19 mouse cellular contexts compared by ENCODE assay signal in the genomic region with DNA sequence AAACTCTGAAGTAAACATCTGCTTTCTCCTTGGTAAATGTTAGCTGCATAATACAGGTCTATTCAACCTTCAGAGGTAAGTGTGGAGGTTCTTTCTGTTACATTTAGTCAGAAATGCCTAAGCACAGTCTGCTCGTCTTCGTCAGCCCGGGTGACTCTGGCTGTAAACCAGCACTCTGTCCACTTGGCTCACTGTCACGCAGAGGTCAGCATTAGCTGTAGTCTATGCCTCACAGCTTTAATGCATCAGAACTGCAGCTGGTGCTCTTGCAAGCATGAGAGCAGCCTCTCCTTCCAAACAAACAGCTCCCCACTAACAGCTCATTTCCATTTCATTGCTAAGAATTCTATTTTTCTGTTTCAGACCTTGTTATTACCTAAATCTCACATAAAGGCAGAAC. TPM values are rescaled to one million over a fixed set of nuclear protein-coding genes. Genes with fewer than 3 reads are reported as not detected.
A peak's percentile ranks its signal among the peaks of the same experiment; 100 is the strongest.
DNase-seq lines count a peak whose midpoint lies in the region; ATAC-seq and TF ChIP-seq lines count a peak whose summit lies in the region.
"Had no signal": no experiment of that assay in that cellular context is flagged by ENCODE, and none has a peak within 500 bp of the region (broad histone marks: within the 10 kb centered on the region; RNA-seq: fewer than 3 reads in every experiment).

No protein-coding gene starts in this region.

- no peak overlapping the region for H3K4me2 ChIP-seq in heart, embryonic 12.5 days
- no peak overlapping the region for H3K4me2 ChIP-seq in liver, embryonic 12.5 days
- no peak overlapping the region for H3K4me2 ChIP-seq in midbrain, embryonic 14.5 days (ENCODE audit: low read length)
- no peak overlapping the region for H3K4me2 ChIP-seq in intestine, postnatal 0 days (replicated peaks; ENCODE audit: low read depth)
- H3K4me2 ChIP-seq: intestine, embryonic 15.5 days; limb, embryonic 12.5 days; midbrain, embryonic 13.5 days; neural tube, embryonic 12.5 days had no signal

- TF ChIP-seq CTCF in liver, adult 2 months (IDR thresholded peaks at IDR 0.05; ENCODE audit: low read depth, low read length): no peak
- no peak for TF ChIP-seq CTCF in intestine, postnatal 0 days (IDR thresholded peaks at IDR 0.05; ENCODE audit: low read depth)

- 63% methylated on average over 4 of the region's 4 CpGs for WGBS in heart, embryonic 12.5 days
- WGBS in liver, adult 2 months: 32% methylated on average over 4 of the region's 4 CpGs
- WGBS in liver, embryonic 12.5 days (ENCODE audit: insufficient replicate concordance): 84% methylated on average over 4 of the region's 4 CpGs
- 85% methylated on average over 4 of the region's 4 CpGs for WGBS in midbrain, embryonic 14.5 days
- 70% methylated on average over 4 of the region's 4 CpGs for WGBS in intestine, postnatal 0 days

- peaks cover 26% of the 10 kb centered on the region for H3K36me3 ChIP-seq in heart, embryonic 12.5 days
- peaks cover 36% of the 10 kb centered on the region for H3K36me3 ChIP-seq in liver, adult 2 months (ENCODE audit: control insufficient read depth, insufficient read depth, low read length)
- H3K36me3 ChIP-seq in liver, embryonic 12.5 days: peaks cover 51% of the 10 kb centered on the region
- peaks cover 15% of the 10 kb centered on the region for H3K36me3 ChIP-seq in midbrain, embryonic 14.5 days (ENCODE audit: control insufficient read depth, insufficient read depth, low read length)
- H3K36me3 ChIP-seq in intestine, postnatal 0 days (ENCODE audit: control insufficient read depth, insufficient read depth): peaks cover 3% of the 10 kb centered on the region; the same call in 1 of the 2 replicates
- H3K36me3 ChIP-seq: intestine, embryonic 15.5 days had no signal

- no peak for ATAC-seq in heart, embryonic 12.5 days (ENCODE audit: insufficient number of reproducible peaks, low FRiP score)
- no peak for ATAC-seq in liver, embryonic 12.5 days
- ATAC-seq in midbrain, embryonic 14.5 days (ENCODE audit: low FRiP score, low TSS enrichment): no peak
- no peak for ATAC-seq in intestine, postnatal 0 days
- ATAC-seq: intestine, embryonic 15.5 days; midbrain, embryonic 13.5 days had no signal

- no peaks in the 10 kb centered on the region for H3K27me3 ChIP-seq in heart, embryonic 12.5 days (replicated peaks)
- no peaks in the 10 kb centered on the region for H3K27me3 ChIP-seq in liver, adult 2 months (ENCODE audit: control insufficient read depth, insufficient read depth, low read length)
- H3K27me3 ChIP-seq in liver, embryonic 12.5 days (replicated peaks): no peaks in the 10 kb centered on the region
- no peaks in the 10 kb centered on the region for H3K27me3 ChIP-seq in midbrain, embryonic 14.5 days (ENCODE audit: control insufficient read depth, insufficient read depth, low read length)
- no peaks in the 10 kb centered on the region for H3K27me3 ChIP-seq in intestine, postnatal 0 days (replicated peaks; ENCODE audit: control insufficient read depth, insufficient read depth, low read length)
- H3K27me3 ChIP-seq: intestine, embryonic 15.5 days; limb, embryonic 12.5 days; midbrain, embryonic 13.5 days; neural tube, embryonic 12.5 days had no signal

- H3K27ac ChIP-seq in heart, embryonic 12.5 days (ENCODE audit: poor library complexity, severe bottlenecking): no peak overlapping the region
- no peak overlapping the region for H3K27ac ChIP-seq in liver, adult 2 months (replicated peaks; ENCODE audit: insufficient read depth, low read depth, low read length)
- no peak overlapping the region for H3K27ac ChIP-seq in liver, embryonic 12.5 days
- no peak overlapping the region for H3K27ac ChIP-seq in midbrain, embryonic 14.5 days (replicated peaks; ENCODE audit: low read depth, low read length)
- H3K27ac ChIP-seq in intestine, postnatal 0 days (ENCODE audit: low read depth, low read length): no peak overlapping the region
- H3K27ac ChIP-seq: intestine, embryonic 15.5 days; limb, embryonic 12.5 days; midbrain, embryonic 13.5 days; neural tube, embryonic 12.5 days had no signal

- no peaks in the 10 kb centered on the region for H3K79me2 ChIP-seq in liver, adult 2 months (ENCODE audit: control insufficient read depth, insufficient read depth, low read length)

- H3K4me1 ChIP-seq in heart, embryonic 12.5 days (replicated peaks): no peaks in the 10 kb centered on the region
- no peaks in the 10 kb centered on the region for H3K4me1 ChIP-seq in liver, adult 2 months (ENCODE audit: control insufficient read depth, insufficient read depth, low read length)
- H3K4me1 ChIP-seq in liver, embryonic 12.5 days: no peaks in the 10 kb centered on the region
- H3K4me1 ChIP-seq in midbrain, embryonic 14.5 days (ENCODE audit: control insufficient read depth, insufficient read depth, low read length): no peaks in the 10 kb centered on the region
- H3K4me1 ChIP-seq in intestine, postnatal 0 days (replicated peaks; ENCODE audit: control insufficient read depth, insufficient read depth, low read length): no peaks in the 10 kb centered on the region
- H3K4me1 ChIP-seq: intestine, embryonic 15.5 days; limb, embryonic 12.5 days; midbrain, embryonic 13.5 days; neural tube, embryonic 12.5 days had no signal

- no peak for TF ChIP-seq POLR2A in liver, adult 2 months (IDR thresholded peaks at IDR 0.05; ENCODE audit: extremely low read depth, insufficient read depth, low read length)

- no peak overlapping the region for H3K4me3 ChIP-seq in heart, embryonic 12.5 days
- H3K4me3 ChIP-seq in liver, adult 2 months (ENCODE audit: insufficient read depth, low read depth, low read length): no peak overlapping the region
- H3K4me3 ChIP-seq in liver, embryonic 12.5 days: no peak overlapping the region
- H3K4me3 ChIP-seq in midbrain, embryonic 14.5 days (replicated peaks; ENCODE audit: low read depth, low read length): no peak overlapping the region
- no peak overlapping the region for H3K4me3 ChIP-seq in intestine, postnatal 0 days (ENCODE audit: low read depth, low read length)
- H3K4me3 ChIP-seq: erythroblast, embryonic 14.5 days; intestine, embryonic 15.5 days; limb, embryonic 12.5 days; midbrain, embryonic 13.5 days; neural tube, embryonic 12.5 days had no signal

- intact Hi-C loops in heart, postnatal 10 days (cut with DNase I): no loop called here

- no peak overlapping the region for H3K9ac ChIP-seq in heart, embryonic 12.5 days
- no peak overlapping the region for H3K9ac ChIP-seq in liver, adult 2 months (ENCODE audit: low read depth, low read length)
- H3K9ac ChIP-seq in liver, embryonic 12.5 days: no peak overlapping the region
- H3K9ac ChIP-seq in midbrain, embryonic 14.5 days (replicated peaks; ENCODE audit: low read length): no peak overlapping the region
- H3K9ac ChIP-seq in intestine, postnatal 0 days (ENCODE audit: low read depth, low read length): no peak overlapping the region
- H3K9ac ChIP-seq: intestine, embryonic 15.5 days; limb, embryonic 12.5 days; midbrain, embryonic 13.5 days; neural tube, embryonic 12.5 days had no signal

- peak; percentile 86 for DNase-seq in heart, adult 11 months
- DNase-seq in liver, adult 2 months (ENCODE audit: extremely low read depth, low read depth, low spot score): peak; percentile 34
- peak; percentile 67 to 75 for DNase-seq in heart, postnatal 10 days
- DNase-seq in skeletal muscle tissue, adult 2 months (ENCODE audit: low read depth, low spot score): peak; percentile 8
- no peak for DNase-seq in midbrain, embryonic 14.5 days
- DNase-seq: adrenal gland, postnatal 36 days; cerebellum, adult 11 months; embryo, embryonic 11 days had no signal

- H3K9me3 ChIP-seq in heart, embryonic 12.5 days (replicated peaks): no peaks in the 10 kb centered on the region
- no peaks in the 10 kb centered on the region for H3K9me3 ChIP-seq in liver, embryonic 12.5 days (replicated peaks)
- H3K9me3 ChIP-seq in midbrain, embryonic 14.5 days (ENCODE audit: control insufficient read depth, low read length): no peaks in the 10 kb centered on the region
- no peaks in the 10 kb centered on the region for H3K9me3 ChIP-seq in intestine, postnatal 0 days (ENCODE audit: control insufficient read depth)
- H3K9me3 ChIP-seq: intestine, embryonic 15.5 days; limb, embryonic 12.5 days; midbrain, embryonic 13.5 days; neural tube, embryonic 12.5 days had no signal

RNA-seq across cellular contexts. Expression of gene Ube2d2b, which starts 22.4 kb away (rescaled TPM):
- 0.33 and 0.40 TPM in 2 replicates for polyA plus RNA-seq in heart, embryonic 12.5 days (2016; fragmentation: Nextera tagmentation; extraction: Ambion mirVana)
- total RNA-seq in liver, adult 2 months (2014; rRNA removed): not detected in 2 replicates
- polyA plus RNA-seq in liver, adult 2 months (2012; rRNA removed): not detected in 2 replicates
- 0.39 and 0.45 TPM in 2 replicates for polyA plus RNA-seq in liver, embryonic 12.5 days (2016; fragmentation: Nextera tagmentation; extraction: Ambion mirVana)
- not detected for total RNA-seq in heart, postnatal 10 days (2021)
- 0.18 and 0.33 TPM in 2 replicates for polyA plus RNA-seq in midbrain, embryonic 14.5 days (2014; fragmentation: Nextera tagmentation; extraction: Ambion mirVana)
- 0.09 TPM in 1 of 2 replicates, not detected in the other for polyA plus RNA-seq in intestine, postnatal 0 days (2015; fragmentation: Nextera tagmentation; extraction: Ambion mirVana)
- total RNA-seq: adrenal gland, postnatal 36 days; hematopoietic stem cell, adult 5-6 weeks; layer of hippocampus, postnatal 25 days had no signal
- polyA plus RNA-seq: erythroblast, embryonic 14.5 days; intestine, embryonic 15.5 days; spleen, adult 2 months had no signal
